Mouse (Mus musculus): ENCODE measurements around the gene Clrn3. TPM values are rescaled to one million over a fixed set of nuclear protein-coding genes. Genes with fewer than 3 reads are reported as not detected.
"Not testable (repeated sequence)": the region's sequence is repeated elsewhere in the genome, so short reads cannot be mapped to it uniquely, and the experiment has no call there.

Clrn3 gene
- total RNA-seq, 2 experiments from 2014 or later: not detected

DNA sequence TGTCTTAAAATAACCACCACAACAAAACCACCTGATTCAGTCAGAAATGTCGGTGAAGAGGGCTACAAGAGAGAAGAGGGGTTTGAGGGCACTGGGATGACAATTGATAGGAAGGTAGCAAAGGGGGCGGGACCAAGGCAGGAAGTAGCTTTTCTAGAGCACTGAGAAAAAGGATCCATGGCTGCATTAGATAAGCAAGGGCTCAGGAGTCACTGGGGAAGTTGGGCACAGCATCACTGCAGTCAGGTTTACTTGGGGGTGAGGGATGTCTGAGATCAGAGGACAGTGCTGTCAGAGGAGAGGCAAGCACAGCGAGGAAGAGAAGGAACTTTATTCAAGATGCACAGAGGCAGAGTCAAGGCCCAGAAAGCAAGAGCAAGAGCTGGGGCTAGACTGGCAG lies 7.5 kb upstream of the Clrn3 start:
- no peak for DNase-seq

DNA sequence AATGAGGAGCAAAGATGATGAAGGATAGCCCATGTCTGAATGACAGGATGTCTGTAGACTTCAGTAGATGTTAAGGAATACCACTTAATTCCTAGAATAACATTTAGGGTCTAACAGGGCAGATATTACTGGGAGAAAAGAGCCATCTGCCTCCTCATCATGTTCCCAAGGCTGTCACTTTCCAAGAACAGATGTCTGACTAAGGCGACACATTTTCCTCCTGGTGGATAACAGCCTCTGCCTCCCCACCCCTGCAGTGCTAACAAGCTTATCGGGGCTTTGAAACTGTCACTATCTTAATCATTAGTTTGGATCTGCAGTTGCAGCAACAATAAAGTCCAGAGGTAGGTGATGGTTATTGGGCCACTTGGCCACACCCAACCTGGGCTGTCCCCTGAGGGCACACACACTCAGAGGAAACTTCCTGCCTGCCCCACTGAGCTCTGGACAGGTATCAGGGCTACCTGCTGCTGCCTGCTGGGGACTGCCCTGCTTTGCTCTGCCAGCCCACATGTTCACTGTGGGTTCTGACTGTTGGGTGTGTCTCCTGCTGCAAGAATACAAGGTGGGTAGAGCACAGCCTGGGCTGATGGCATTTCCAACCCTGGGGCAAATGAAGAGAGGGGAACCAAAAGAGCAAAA lies 6.2 kb upstream of the Clrn3 start:
- no peak for DNase-seq

DNA sequence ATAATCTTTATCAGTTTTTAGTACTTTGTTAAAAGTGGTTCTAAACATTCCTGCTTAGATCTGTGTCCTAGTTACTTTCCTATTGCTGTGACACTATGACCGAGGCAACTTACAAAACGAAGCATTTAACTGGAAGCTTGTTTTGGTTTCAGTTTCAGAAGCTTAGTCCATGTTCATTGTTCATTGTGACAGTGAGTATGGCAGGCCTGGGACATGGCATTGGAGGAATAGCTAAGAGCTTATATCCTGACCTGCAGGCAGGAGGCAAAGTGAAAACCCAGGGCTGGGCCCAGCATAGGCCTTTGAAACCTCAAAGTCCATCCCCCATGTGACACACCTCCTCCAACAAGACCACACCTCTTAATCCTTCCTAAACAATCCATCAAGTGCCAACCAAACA lies 614 bp upstream of the Clrn3 start:
- no peak for DNase-seq

DNA sequence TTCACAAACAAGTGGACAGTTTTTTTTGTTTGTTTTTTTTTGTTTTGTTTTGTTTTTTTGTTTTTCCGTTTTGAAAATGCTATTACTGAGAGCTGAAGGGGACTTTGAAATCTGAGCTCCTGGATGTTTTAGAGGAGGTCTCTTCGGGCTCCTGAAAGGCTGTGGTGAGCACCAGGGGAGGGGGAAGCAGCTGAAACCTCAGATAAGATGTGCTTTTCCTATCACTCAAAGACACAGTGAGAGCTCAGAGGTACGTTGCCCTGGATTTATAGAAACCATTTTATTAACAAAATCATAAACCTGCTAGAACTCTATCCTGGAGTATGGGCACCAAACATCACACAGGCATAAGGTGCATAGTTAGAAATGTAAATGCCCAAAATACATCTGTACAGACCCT lies 1.3 kb downstream of the Clrn3 start:
- DNase-seq: no peak

DNA sequence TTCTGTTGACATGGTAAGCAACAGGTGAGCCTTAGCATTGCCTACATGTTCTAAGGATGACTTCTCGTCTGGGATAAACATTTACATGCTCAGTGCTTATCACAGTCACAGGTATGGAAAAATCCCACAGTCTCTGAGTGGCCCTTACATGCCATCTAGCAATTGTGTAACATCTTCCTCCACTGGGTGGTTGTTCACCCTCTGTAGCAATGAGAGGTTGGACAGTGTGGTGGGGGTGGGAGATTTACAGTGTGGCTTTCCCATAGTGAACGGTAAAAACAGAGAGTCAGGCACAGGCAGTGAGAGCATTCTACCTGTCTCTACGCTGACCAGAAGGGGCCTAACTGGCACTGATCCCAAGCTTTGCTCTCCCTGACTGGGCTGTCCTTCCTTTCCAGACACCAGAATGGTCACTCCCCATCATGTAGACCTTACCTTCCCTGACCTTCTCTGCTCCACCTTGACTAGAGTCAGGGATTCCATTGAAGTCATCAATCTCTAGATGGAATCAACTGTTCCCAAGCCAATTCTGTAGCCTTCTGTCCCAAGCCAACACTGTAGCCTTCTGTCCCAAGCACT lies 1.8 kb downstream of the Clrn3 start:
- no peak for DNase-seq

DNA sequence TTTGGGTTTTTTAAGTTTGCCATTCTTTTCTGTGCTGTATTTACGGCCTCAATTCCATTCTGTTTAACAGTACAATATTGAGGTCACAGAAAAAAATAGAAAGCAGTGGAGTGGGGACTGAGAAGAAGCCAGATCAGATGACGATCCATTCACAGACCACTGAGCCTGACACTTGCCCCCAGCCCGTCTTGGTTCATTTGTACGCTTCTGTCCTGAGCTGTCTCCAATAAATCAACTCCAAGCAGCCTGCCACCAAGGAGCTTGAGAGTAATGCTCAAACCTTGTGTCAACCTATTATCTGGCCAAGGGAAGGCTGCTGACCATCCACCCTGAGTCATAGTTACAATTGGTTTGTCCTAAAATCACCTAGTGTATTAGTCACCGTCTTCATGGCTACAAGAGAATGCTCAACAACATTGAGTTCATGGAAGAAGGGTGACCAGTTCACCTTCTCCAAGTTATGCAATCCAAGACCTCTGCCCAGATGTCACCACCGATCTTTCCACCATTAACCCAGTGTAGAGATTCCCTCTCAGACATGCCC lies 4.0 kb downstream of the Clrn3 start:
- no peak for DNase-seq

DNA sequence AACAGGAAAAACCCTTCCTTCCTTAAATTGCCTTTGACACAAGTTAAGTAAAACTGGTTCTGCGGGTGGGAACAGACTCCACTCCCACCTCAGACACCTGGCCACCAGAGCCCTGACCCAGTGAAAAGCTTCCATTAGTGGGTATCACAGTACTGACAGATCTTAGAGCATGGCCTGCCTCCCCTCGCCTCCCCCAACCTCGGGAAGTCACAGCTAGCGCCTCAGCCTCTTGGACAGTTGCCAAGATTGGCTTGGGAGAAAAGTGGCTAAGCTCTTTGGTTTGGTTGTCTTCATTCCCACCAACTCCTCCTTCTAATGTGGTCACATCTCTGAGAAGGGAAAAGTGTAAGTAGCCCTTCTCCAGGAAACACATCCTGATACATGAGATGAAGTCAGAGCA lies 4.5 kb downstream of the Clrn3 start:
- DNase-seq: no peak

DNA sequence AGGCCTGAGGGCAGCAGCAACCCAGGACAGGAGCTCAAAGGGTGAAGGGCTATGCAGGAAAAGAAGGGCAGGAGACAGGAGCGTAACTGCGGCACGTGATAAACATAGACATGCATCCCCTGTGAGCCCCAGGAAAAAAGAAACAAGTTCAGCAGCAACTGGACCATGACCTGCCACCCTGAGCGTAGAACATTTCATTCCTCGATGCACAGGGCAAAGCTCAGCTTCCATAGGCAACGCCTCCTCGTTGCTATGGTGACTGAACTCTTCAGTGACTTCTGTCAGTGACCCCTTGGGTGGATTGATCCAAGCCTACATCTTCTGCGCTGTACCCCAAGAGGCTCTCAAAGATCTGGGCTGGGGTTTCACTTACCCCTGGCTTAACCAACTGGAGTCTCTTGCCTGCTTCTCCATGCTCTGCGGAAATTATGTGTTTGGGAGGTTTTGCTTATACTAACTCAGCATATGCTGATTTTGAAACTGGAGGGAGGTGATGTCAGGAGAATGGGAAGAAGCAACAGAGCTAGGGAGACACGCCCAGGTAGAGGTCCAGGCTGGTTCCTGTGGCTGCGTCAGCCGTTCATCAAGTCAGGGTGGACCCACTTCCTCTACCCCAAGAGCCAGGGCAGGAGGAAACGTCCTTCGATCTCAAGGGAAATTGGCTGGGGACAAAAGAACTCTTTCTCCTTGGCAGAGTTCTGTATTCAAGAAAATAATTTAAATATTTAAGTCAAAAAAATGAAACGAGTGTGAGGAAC lies 6.5 kb downstream of the Clrn3 start:
- no peak for DNase-seq

DNA sequence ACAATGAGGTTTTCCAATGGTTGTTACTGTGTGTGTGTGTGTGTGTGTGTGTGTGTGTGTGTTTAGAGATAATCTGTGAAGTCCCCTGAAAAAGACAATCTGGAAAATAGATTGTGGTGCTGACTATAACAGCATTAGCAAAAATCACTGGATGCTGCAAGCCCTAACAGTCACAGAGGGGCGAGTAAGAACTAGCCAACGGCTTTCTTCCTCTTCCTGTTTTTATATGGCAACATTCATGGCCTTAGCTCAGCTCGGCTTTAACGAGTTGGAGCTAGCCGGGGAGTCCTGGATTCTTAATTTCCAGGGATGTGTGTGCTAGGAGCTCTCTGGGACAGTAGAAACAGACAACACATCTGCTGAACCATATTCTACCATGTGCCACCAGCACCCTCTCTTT lies 8.2 kb downstream of the Clrn3 start:
- DNase-seq: no peak

DNA sequence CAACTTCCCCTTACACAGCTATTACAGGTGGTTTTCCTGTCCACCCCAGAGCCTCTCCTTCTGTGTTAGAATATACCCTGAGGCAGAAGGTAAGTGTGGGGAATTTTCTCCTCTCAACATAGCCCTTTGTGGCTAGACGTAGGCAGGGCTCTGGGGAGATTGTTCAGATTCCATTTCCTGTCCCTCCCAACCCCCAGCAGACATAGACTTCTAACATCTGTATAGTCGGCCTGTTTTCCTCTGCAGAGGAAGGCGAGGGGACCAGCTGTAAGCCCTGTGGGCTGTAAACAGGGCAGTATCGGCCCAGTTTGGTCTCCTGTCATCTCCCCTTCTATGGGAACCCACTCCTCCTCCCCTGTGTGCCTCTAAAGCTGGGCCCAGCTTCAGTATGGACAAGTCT lies 11.3 kb downstream of the Clrn3 start:
- DNase-seq: no peak

DNA sequence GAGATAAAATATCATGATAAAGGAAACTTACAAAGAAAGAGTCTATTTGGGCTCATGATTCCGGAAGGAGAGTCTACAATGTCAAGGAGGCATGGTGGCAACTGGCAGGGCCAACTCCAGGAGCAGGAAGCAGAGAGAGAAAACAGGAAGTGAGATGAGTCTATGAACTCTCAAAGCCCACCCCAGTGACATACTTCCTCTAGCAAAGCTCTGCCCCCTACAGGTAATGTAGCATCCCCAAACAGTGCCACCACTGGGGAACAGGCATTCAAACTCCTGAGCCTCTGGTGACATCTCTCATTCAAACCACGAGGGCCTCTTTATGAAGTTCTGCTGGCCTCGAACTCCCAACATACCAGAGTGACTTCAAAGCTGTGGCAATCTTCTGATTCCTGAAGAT lies 16.7 kb downstream of the Clrn3 start:
- DNase-seq: no peak

DNA sequence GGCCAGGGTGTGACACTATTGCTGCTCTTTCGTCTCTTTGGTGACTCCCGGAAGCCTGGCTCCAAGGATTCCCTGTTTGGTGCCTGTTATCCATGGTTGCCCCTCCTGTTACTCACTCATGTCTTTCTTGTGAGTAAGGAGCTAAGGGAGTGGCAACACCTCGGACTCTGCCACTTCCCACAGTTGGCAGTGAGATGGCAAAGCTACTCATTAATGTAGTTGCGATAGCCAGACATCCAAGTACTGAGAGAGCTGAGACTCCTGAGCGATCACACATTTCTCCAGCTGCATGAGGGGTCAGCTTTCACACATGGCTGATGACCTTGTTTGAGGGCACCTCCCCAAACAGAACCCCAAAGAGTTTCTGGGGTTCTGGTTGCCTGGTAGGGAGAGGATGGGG lies 18.0 kb downstream of the Clrn3 start:
- DNase-seq: no peak

DNA sequence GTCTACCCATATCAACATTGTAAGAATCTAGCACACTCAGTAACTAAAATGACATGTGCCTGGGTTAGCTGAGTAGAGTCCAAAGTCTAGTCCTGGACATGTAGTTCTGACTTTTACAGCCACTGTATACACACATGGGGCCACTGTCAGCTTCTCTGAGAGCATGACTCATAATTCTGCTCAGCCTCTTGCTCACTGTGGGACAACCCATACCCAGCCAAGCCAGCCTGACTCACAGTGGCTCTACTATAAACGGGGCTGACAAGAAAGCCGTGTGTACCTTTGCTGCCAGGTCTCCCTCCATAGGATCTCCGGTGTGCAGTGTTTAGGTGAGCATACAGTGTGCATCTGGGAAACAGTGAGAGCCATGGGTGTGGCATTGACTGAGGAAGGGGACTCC lies 19.2 kb downstream of the Clrn3 start:
- peak; percentile 33 for DNase-seq

DNA sequence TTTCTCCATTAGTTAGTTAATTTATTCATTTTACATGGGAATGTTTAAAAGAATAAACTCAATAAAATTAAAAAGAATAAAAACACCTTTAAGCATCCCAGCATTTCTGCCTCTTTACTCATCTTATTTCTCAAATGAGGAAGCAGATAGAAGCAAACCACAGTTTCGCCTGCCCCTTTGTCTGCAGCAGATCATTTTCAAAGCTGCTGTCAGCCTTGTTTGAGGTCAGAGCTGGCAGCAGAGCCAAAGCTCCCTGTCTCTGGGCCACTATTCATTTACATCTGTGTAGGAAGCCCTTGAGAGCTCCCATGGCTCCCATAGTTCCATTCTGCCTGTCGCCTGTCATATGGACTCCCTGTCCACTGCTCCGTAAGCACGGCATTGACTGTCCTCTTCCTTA lies 19.9 kb downstream of the Clrn3 start:
- DNase-seq: no peak

DNA sequence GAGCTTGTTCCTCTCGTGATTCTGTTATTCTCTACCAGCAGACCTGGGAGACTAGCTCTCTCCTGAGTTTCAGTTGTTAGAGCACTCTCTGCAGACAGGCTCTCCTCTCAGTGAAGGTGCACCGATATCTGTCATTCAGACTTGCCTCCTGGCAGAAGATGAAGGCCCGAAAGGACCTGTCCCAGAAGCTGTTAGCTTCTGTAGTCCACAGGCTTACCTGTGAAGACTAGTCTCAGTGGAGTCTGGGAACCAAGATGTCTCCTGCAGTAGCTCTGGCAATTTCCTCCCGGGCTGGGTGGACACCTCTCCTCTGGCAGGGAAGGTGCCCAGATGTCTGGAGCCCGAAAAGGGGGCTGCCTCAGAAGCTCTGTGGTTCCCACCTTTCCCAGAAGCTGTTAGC lies 21.9 kb downstream of the Clrn3 start:
- DNase-seq: not testable (repeated sequence)

DNA sequence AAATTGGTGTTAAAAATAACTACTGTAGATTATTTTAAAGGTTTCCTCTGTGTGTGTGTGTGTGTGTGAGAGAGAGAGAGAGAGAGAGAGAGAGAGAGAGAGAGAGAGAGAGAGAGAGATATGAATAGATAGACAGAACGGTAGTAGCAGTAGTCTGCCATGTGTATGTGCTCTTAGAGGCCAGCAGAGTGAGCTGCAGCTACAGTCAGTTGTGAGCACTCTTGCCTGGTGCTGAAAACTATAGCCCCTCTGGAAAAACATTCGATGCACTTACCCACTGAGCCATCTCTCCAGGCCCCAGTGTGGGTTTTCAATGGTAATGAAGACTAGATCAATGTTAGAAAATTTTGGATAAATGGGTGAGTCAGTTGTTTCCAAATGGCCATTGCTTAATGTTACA lies 29.1 kb downstream of the Clrn3 start:
- no peak for DNase-seq

DNA sequence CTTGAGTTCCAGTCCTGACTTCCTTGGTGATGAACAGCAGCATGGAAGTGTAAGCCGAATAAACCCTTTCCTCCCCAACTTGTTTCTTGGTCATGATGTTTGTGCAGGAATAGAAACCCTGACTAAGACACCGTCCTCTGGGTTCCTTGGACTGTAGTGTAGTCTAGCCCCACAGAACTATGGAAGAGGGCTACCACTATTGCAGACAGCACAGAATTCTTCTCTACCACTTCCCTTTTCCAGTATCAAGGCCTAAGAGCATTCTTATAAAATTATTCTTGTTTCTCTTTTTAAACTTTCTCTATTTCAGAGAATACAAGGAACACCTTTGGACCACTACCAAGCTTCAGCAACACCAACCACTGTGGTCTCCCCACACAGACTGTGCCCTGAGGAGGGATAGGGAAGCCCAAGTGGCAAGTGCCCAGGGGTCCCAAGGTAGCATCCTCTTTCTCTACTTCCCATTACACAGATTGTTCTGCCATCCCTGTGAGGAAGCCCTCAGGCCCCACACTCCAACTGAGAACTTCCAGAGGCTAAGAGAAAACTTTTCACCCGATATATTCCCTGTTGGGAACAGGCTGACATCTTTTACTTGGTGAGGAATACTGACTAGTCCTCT lies 29.8 kb downstream of the Clrn3 start:
- DNase-seq: no peak

DNA sequence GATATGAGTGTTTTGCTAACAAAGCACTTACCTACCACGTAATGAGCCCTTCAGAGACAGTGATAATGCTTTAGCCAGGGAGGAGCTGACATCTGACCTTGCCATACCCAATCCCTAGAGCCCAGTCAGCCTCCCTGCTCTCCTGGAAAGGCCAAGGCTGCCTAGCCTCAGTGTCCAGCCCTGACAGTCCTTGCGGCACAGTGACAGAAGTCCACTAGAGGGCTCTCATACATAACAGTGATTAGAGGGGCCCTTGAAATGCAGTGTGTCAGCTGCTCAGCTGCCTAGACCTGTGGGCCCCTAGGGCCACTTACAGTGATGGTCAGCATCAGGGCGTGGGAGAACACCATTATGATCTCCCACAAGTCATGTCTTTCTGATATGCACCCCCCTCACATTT lies 33.2 kb downstream of the Clrn3 start:
- DNase-seq: peak; percentile 28

DNA sequence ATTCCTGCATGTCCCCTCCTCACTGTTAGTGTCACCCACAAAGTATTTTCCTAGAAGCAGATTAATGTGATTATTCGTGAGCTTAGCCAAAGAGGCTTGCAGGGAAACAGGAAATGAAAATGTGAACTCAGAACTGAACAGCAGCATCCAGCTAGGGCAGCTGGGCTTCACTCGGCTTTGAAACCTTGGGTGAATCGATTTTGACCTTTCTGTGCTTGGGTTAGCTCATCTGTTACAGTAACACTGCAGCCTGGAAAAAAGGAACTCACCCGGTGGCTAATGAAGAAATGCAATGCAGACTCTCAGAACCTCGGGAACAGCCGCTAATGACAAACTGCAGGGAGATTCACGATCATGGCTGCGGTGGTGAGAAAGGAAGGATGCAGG lies 38.0 kb downstream of the Clrn3 start:
- DNase-seq: no peak

DNA sequence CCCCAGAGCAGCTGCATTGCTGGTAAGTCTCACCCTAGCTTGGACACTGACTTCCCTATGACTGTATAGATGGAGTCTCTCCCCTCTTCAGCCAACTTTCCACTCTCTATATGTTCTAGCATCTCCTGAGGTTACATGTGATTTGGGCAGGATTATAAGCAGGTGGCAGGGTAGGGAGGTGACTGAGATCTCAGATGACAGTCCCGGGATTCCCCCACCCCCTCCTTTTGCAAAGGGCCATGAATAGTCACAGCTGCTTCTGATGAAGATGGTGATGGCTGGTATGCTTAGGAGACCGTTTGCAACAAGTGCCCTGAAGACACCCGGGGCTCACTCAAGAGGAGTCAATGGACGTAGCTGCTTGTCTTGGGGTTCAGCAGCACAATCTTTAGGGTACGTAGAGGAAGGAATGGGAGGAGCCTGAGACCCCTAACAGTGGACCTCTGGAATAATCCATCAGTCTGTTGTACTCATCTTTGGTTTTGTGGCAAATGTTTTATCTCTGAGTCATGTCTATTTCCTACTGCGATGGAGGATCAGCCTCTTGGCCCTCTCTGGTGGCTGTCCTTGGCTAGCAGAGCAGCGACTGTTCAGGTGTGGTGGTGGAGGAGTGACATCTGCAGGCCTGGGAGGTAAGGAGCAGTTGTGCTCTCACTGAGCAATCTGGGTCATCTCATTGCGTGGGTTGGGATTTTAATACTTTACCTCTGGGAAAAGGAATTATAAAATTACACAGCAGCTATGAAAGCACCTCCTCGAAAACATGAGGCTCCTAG lies 38.5 kb downstream of the Clrn3 start:
- no peak for DNase-seq

DNA sequence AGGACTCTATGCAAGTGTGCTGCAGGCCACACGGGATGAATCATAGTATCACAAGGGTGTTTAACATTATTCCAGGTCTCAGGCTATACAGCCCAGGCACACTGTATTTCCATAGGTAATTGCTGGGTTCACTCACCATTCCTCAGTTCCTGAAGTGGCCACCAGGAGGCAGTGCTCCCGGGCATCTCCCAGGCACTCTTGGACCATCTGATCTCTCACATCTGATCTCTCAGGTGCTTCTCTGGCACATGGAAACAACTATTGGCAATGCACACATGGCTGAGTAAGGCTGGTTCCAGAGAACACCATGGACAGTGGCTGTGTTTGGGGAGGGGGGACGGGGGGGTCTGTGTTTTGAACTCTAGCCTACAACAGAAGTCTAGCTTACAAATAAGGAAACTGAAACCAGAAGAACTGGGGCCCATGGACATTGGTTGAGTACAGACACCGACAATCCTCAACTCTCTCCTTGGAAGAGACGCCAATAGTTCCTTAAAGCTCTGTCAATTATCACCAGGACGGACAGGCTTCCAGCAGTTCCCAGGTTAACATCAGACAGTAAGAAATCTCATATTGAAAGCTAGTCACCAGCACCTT lies 40.1 kb downstream of the Clrn3 start:
- DNase-seq: peak; percentile 32

DNA sequence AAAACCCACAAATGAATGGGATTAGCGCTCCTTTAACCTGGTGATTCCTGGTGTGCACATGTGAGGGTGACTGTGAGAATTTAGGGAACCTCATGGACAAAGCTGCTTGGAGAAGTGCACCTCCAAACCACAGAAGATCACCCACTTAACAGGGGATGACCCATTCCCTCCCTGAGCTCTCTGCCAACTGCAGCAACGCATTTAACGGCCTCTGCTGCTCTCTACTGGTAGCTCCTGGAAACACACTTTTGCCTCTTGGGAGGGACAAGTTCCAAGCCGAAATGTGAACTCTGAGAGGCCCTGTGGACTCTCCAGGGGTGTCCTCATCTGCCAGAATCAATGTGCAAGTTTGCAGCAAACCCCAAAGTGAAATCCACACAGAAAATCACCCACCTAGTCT lies 41.0 kb downstream of the Clrn3 start:
- DNase-seq: peak; percentile 83

All from adrenal gland, postnatal 10 days (tissue).